Mouse (Mus musculus): Measurements from ENCODE around the gene Raet1e.
"Not testable (repeated sequence)": the region's sequence is repeated elsewhere in the genome, so short reads cannot be mapped to it uniquely, and the experiment has no call there.

GRCm38 (mm10) chr10:22361415-22362352 is 203.3 kb downstream of the Raet1e start:
- not testable (repeated sequence) for TF ChIP-seq CTCF (IDR thresholded peaks at IDR 0.05; ENCODE audit: low read depth, low read length); TAL1 (conservative IDR thresholded peaks at IDR 0.05; ENCODE audit: low read depth, low read length); GATA1 (IDR thresholded peaks at IDR 0.05; ENCODE audit: borderline replicate concordance, low read length)
